Mouse (Mus musculus) adrenal gland, adult (tissue): ENCODE data around the gene Gnl3l.

Experiments used
- DNase-seq, 2 experiments: peaks; one replicate each; pipeline ENCODE4 v3.0.0; 2022 to 2023; ENCODE audit warnings: low spot score in 1 of 2; ENCODE audit not compliant: inconsistent age in 2 of 2

Gene Gnl3l

GRCm38 (mm10) chrX:151016938-151017877, at the start of gene Gnl3l:
TSS of gene Gnl3l (minus strand) at chrX:151017322.
- DNase-seq, result peak; percentile 91 to 96

DNA sequence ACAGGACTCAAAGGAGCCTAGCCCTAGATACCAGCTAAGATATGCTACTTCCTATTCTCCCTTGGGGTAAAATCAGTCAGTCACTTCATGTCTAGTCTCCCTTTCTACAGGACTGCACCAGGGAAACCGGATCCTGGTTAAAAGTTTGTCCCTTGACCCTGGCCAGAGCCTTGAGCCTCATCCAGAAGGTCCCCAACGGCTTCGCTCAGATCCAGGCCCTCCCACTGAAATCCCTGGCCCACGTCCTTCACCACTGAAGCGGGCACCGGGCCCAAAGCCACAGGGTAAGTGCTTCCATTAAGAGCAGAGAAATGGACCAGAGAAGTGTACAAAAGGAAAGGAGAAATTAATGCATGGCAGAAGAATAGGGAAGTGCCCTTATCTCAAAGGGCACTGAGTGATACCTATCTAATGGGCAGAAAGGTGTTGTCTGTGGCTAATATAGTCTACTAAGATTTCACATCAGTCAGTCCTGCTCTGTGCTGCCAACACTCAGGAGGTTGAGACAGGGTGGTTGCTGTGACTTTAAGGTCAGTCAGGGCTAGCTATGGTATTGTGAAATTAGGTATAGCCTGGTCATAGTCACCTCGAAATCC, 49.0 kb upstream of the Gnl3l start:
- peak; percentile 70 to 83 for DNase-seq

DNA sequence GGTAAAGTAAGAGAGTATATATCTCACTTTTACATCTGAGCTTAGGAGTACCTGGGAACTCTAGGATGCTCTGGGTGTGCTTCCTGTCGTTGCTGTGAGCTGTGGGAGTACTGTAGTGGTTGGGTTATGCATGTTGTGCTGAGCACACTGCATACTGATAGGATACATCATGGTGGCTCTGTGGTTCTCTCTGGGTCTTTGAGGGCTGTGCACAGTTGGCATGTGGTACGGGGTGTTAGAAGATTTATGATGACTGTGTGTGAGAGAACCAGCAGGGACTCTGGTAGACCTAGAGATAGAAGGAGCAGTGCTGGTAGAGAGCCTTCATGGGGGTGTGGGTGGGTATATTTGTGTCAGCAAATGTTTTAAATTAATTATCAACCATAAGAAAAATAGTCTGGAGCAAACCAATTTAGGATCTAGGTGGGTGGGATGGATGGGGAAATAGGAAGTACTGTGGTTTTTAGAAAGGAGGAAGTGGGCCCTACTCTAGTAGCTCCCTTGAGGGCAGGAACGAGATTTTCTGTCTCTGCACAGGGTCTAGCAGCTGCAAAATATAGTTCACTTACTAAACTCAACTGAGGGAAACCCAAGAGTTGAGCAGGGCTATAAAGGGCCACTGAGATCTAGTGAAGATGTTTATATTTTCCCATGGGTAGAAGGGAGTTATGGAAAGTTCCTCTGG, 44.6 kb upstream of the Gnl3l start:
- no peak for DNase-seq

- DNase-seq, result no peak
These were observed 42.2 kb upstream of the Gnl3l start for GRCm38 (mm10) chrX:151059346-151059745.

DNA sequence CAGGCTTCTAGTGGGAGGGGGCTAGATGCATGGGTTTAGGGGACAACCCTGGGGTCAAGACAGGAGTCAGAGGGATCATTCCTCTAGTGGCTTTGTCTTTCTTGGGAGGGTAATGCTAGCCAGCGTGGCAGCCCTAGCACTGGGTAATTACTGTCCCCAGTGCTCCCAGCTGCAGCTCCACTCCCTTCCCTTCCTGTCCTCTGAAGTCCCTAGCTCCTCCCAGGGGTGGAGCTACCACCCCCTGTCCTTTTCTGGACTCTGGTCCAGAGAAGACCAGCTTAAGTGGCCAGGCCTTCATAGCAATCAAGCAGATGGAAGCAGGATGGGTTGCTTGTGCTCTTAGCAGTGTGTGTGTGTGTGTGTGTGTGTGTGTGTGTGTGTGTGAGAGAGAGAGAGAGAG, 38.4 kb upstream of the Gnl3l start:
- DNase-seq, result peak in 1 of 2 experiments; percentile 45

GRCm38 (mm10) chrX:151054489-151054888, 37.4 kb upstream of the Gnl3l start:
- peak in 1 of 2 experiments; percentile 51 for DNase-seq

- DNase-seq, result peak; percentile 51 to 74
These were observed 33.2 kb upstream of the Gnl3l start for GRCm38 (mm10) chrX:151050337-151050736.

GRCm38 (mm10) chrX:151049661-151050215, 32.6 kb upstream of the Gnl3l start:
- DNase-seq, result no peak

DNA sequence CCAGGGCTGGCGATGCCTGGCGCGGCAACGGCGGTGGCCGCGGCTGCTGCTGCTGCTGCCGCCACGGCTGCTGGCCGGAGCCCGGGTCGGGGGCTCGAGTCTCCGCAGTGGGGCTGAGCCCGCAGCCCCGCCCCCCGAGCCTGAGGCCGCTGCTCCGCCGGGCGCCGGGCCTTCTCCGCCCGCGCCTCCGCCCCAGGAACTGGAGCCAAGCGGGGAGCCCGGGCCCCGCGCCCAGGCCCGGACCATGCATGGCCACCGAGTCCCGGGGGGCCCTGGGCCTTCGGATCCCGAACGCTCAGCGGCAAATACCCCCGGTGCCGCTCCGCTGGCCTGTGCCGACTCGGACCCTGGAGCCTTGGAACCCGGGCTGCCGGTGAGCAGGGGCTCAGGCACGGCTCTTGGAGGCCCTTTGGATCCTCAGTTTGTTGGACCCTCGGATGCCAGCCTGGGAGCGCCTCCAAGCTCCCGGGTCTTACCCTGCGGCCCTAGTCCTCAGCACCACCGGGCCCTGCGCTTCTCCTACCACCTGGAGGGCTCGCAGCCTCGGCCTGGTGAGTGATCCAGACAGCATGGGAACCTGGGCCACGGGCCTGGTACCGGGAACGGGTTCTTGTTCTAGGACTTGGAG, 30.4 kb upstream of the Gnl3l start:
- peak; percentile 40 to 74 for DNase-seq

GRCm38 (mm10) chrX:151046777-151047430, 29.8 kb upstream of the Gnl3l start:
- peak; percentile 90 to 95 for DNase-seq

DNA sequence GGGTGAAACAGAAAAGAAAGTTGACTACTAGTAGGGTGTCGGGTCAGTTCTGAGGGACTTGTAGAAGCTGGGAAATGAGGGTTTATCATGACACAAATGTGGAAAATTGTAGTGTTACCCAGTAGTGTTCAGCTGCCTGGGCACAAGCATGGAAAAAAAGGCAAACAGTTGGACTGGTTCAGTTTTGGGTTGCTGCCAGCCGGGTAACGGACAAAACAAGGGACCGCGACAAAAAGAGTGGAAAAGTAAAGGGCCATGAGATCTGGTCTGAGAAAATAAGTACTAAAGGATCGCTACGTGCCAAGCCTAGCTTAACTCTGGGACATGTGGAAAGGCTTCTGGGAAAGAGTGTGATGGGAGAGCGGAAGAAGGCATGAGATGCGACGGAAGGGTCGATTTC, 29.2 kb upstream of the Gnl3l start:
- no peak for DNase-seq

DNA sequence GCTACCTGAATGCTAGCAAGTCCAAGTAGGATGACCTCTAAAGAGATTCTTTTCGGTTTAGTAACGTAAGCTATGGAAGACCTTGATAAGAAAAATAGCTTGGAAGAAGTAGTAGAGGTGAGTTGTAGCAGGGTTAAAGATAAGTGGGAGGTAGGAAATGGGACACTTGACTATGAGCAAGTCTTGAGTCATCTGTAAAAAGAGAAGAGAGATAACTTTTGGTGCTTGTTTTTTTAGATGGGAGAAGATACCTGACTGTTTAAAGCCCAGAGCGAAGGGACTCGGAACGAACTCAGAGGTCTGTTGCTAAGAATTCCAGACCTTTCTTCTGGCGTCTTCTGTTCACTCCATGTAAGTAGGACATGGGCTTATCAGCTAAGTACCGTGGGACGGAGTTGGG, 28.7 kb upstream of the Gnl3l start, which contains the start of gene Fgd1:
Fgd1 (plus strand) TSS at position 301 of the 400 bp plus-strand sequence.
- DNase-seq, result no peak

DNA sequence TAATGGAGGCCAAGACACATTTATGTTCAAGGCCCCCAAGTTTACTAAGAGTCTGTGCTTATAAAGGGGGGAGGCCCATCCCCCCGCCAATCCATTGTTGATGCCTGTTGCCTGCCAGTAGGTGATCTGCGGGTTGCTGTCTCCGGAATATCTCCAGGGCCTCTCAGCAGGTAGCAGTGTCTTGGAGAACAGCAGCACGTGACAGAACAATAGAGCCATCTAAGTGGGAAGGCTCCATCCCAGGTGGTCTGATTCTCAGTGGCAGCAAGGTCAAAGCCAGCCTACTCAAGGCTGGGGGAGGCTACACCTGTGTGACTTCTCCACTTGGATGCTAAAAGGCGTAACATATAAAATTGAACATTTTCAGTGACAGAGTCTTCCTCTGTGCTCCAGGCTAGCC, 24.1 kb upstream of the Gnl3l start:
- DNase-seq, result no peak

DNA sequence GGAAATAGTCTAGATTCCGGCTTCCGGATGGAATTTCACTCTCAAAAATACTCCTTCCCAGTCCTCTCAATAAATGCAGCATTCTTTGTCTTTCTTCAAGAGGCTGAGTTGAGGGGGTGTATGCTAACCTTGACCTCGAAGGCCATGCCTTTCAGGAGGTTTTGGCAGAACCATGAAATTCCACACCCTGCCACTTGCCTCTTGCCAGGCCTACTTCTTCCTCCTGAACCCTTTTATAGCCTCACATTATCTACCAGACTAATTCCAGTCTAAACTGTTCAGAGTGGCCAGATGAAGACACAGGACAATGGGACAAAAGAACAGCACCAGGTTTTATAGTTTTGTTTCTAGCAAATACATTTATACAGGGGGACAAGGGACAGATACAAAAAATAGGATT, 14.3 kb upstream of the Gnl3l start:
- DNase-seq, result no peak

DNA sequence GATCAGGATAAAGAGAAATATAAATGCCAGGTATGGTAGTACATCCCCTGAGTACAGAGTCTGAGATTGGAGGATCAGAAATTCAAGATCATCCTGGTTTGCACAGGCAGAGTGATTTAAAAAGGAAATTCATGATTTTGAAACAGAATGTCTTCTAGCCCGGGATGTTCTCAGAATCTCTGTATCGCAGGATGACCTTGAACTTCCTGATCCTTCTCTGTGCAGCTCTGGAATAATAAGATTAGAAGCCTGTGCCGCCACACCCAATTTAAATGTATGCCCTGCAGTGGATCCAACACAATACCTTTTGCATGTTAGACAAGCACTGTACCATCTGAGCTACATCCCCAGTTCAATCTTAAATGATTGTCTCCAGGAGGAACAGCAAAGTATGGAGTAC, 1.7 kb upstream of the Gnl3l start:
- DNase-seq, result no peak

- DNase-seq, result no peak
These were observed 775 bp upstream of the Gnl3l start for GRCm38 (mm10) chrX:151017897-151018296.

- no peak for DNase-seq
These were observed 20.3 kb downstream of the Gnl3l start for GRCm38 (mm10) chrX:150996775-150997174.

- DNase-seq, result no peak
These were observed 35.5 kb downstream of the Gnl3l start for GRCm38 (mm10) chrX:150981621-150982020.

DNA sequence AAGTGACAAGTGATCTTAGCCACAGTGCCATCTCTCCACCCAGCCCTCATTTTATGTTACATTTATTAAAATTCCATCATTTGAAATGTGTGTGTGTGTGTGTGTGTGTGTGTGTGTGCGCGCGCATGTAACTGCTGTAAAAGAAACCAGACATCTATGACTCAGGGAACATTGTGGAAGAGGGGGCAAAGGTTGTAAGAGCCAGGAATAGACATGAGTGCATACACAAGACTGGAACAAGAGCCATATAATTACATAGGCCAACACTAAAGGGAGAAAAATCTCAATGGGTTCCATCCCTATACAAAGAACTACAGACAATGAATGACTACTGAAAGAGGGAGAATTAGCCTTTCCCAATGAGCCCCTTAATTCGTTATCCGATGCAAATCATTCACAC, 41.7 kb downstream of the Gnl3l start:
- no peak for DNase-seq

DNA sequence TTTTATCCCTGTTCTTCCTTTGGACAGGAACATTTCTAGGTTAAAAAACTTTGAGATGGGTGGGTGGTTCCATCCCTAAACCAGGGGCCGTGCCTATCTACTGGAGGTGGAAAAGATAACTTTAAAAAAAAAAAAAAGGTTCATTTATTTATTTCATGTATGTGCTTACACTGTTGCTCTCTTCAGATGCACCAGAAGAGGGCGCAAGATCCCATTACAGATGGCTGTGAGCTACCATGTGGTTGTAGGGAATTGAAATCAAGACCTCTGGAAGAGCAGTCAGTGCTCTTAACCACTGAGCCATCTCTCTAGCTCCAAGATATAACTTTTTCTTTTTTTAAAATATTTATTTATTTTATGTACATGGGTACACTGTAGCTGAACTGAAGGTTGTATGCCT, 54.1 kb downstream of the Gnl3l start:
- DNase-seq, result peak in 1 of 2 experiments; percentile 37
